Mouse (Mus musculus): ENCODE data around the gene Tnfrsf1b. TPM values are rescaled to one million over a fixed set of nuclear protein-coding genes. Genes with fewer than 3 reads are reported as not detected.
A peak's percentile ranks its signal among the peaks of the same experiment; 100 is the strongest.

The Tnfrsf1b gene
- total RNA-seq (2012; rRNA removed) = 14.9 and 16.7 TPM in 2 replicates
- 10.7 and 11.4 TPM in 2 replicates for total RNA-seq (2014; rRNA removed)
- polyA plus RNA-seq (2012; ENCODE audit: insufficient read length, low read depth) = 18.8 and 21.6 TPM in 2 replicates

DNA sequence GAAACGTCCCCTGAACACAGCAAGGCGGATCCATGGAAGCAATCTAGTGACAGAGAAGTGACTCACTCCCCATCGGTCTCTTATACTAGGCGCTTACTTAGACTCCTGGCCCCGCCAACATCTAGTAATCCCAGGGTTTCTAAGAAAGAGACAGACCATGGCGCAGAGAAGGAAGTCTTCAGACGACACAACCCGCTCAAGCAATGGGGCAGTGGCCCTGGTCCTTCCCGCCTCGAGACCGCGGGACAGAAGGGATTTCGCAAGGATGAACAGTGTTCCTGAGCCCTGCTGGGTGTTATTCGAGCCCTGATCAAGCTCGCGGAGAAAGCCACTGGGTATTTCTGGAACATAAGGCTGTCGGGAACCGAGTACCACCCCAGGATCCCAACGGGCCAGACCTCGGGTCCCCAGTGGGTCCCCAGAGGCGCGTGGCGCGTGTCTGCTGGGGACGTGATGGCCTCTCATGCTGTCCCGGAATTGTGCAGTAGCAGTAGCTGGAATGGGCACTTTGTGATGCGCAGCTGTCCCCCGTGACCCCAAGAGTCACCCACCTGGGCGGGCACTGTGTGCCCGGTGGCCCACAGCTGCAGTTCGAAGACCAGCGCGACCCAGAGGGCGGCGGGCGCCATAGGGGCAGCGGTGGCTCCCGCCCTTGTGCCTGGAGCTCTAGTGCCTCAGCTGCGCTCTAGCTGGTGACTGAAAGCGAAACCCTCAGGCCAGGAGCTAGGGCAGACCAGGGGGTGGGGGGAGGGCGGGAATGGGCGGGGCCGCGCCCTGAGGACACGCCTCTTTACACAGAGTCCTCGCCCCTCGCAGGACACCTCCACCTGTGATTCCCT, at the start of gene Tnfrsf1b:
TSS of gene Tnfrsf1b (minus strand) at position 698 of the 839 bp plus-strand sequence.
- Histone ChIP-seq H3K9me3 (replicated peaks; ENCODE audit: low read length) (no peaks in the 10 kb centered on the region), H3K9ac (ENCODE audit: insufficient read depth, low read depth) (peak within 1 kb of the TSS; percentile 63), H3K4me3 (replicated peaks in 1 of 3; ENCODE audit: low read depth in 2 of 3, low read length in 2 of 3, poor library complexity in 1 of 3) (peak within 1 kb of the TSS; percentile 80 to 86 (median 84)), H3K4me1 (ENCODE audit: control insufficient read depth in 1 of 2, insufficient read depth in 2 of 2) (peaks cover 43 to 78% of the 10 kb centered on the region in 2 experiments), H3K36me3 (replicated peaks in 1 of 2; ENCODE audit: control insufficient read depth in 1 of 2, insufficient read depth in 1 of 2, low read length in 1 of 2) (peaks cover 0 to 15% of the 10 kb centered on the region in 2 experiments), H3K79me2 (replicated peaks; ENCODE audit: control insufficient read depth, extremely low read depth, insufficient read depth, poor library complexity, severe bottlenecking) (peaks cover 11% of the 10 kb centered on the region), H3K4me2 (ENCODE audit: insufficient read depth, low read depth, poor library complexity, severe bottlenecking) (peak within 1 kb of the TSS; percentile 83), H3K27me3 (replicated peaks) (no peaks in the 10 kb centered on the region), H3K27ac (ENCODE audit: insufficient read depth, low read depth) (0 out of 2 replicates have a peak within 1 kb of the TSS, but pooled peaks have one; percentile 34)
- peak; percentile 80 for DNase-seq (ENCODE audit: extremely low read depth)
- dilution Hi-C loops (cut with MboI; ENCODE audit: extremely low pct_ligation_motif_present, extremely low pct_unique_long_range_greater_than_20kb, low sequenced_read_pairs) = no loop called here
- in situ Hi-C loops (cut with MboI; ENCODE audit: low pct_ligation_motif_present, low pct_unique_long_range_greater_than_20kb, low sequenced_read_pairs) = no loop called here
- TF ChIP-seq POLR2A (IDR thresholded peaks at IDR 0.05; ENCODE audit: low read depth, low read length) = peak; percentile 93
- peak; percentile 85 for TF ChIP-seq NELFE (IDR thresholded peaks at IDR 0.05; ENCODE audit: low read depth, low read length)
- no peak; the same call in 1 of the 2 replicates for TF ChIP-seq UBTF (IDR thresholded peaks at IDR 0.05; ENCODE audit: low read depth, low read length)
- TF ChIP-seq USF1 (IDR thresholded peaks at IDR 0.05; ENCODE audit: low read depth, low read length) = no peak
- peak; percentile 55 for TF ChIP-seq ETS1 (conservative IDR thresholded peaks at IDR 0.05; ENCODE audit: low read depth, low read length)
- TF ChIP-seq BHLHE40 (IDR thresholded peaks at IDR 0.05; ENCODE audit: low read depth, low read length) = peak; percentile 69
- no peak for TF ChIP-seq CHD1 (IDR thresholded peaks at IDR 0.05; ENCODE audit: low read depth, low read length)
- TF ChIP-seq E2F4 (IDR thresholded peaks at IDR 0.05; ENCODE audit: insufficient replicate concordance, low read depth, low read length) = peak; percentile 55; the same call in 1 of the 2 replicates
- no peak for TF ChIP-seq RAD21 (IDR thresholded peaks at IDR 0.05; ENCODE audit: low read depth, low read length)
- TF ChIP-seq ZC3H11A (IDR thresholded peaks at IDR 0.05; ENCODE audit: low read depth, low read length) = no peak
- TF ChIP-seq MXI1 (IDR thresholded peaks at IDR 0.05; ENCODE audit: low read depth, low read length) = peak; percentile 75
- peak; percentile 98 for TF ChIP-seq IRF4 (IDR thresholded peaks at IDR 0.05; ENCODE audit: low read depth, low read length)
- TF ChIP-seq ZMIZ1 (IDR thresholded peaks at IDR 0.05; ENCODE audit: low read depth, low read length) = peak; percentile 70
- TF ChIP-seq ZNF384 (IDR thresholded peaks at IDR 0.05; ENCODE audit: low read depth, low read length) = no peak
- TF ChIP-seq CHD2 (IDR thresholded peaks at IDR 0.05; ENCODE audit: low read length) = peak; percentile 71; the same call in 1 of the 2 replicates
- TF ChIP-seq TBP (conservative IDR thresholded peaks at IDR 0.05; ENCODE audit: low read depth, low read length) = peak; percentile 83
- peak; percentile 98 for TF ChIP-seq TCF12 (IDR thresholded peaks at IDR 0.05; ENCODE audit: low read depth, low read length)
- no peak for TF ChIP-seq PAX5 (IDR thresholded peaks at IDR 0.05; ENCODE audit: low read length)
- peak; percentile 13; the same call in 1 of the 2 replicates for TF ChIP-seq SIN3A (IDR thresholded peaks at IDR 0.05; ENCODE audit: low read length)
- no peak for TF ChIP-seq NRF1 (IDR thresholded peaks at IDR 0.05; ENCODE audit: low read depth, low read length)
- 0 out of 2 replicates have a peak, but pooled peaks have one; percentile 34 for TF ChIP-seq KAT2A (IDR thresholded peaks at IDR 0.05; ENCODE audit: insufficient replicate concordance, low read length)
- peak in 1 of 2 experiments; percentile 13; a peak in 1 of 4 replicates for TF ChIP-seq CTCF (conservative IDR thresholded peaks at IDR 0.05 in 1 of 2, IDR thresholded peaks at IDR 0.05 in 1 of 2; ENCODE audit: low read depth in 2 of 2, low read length in 2 of 2)
- TF ChIP-seq GABPA (IDR thresholded peaks at IDR 0.05; ENCODE audit: insufficient replicate concordance, low read depth, low read length) = no peak
- 0 out of 2 replicates have a peak, but pooled peaks have one; percentile 21 for TF ChIP-seq JUND (conservative IDR thresholded peaks at IDR 0.05; ENCODE audit: low read depth, low read length)
- TF ChIP-seq EP300 (IDR thresholded peaks at IDR 0.05; ENCODE audit: low read length) = peak; percentile 55
- no peak for TF ChIP-seq ZKSCAN1 (IDR thresholded peaks at IDR 0.05; ENCODE audit: borderline replicate concordance, low read depth, low read length)
- no peak for TF ChIP-seq RCOR1 (conservative IDR thresholded peaks at IDR 0.05; ENCODE audit: low read depth, low read length)
- TF ChIP-seq POLR2AphosphoS2 (IDR thresholded peaks at IDR 0.05; ENCODE audit: low read depth, low read length) = 0 out of 2 replicates have a peak, but pooled peaks have one; percentile 40
- no peak for TF ChIP-seq JUN (IDR thresholded peaks at IDR 0.05; ENCODE audit: insufficient read depth, low read depth, low read length)
- TF ChIP-seq MAFK (IDR thresholded peaks at IDR 0.05; ENCODE audit: insufficient replicate concordance, low read length) = no peak
- no peak for TF ChIP-seq HCFC1 (IDR thresholded peaks at IDR 0.05; ENCODE audit: low read depth, low read length)
- TF ChIP-seq USF2 (conservative IDR thresholded peaks at IDR 0.05; ENCODE audit: low read depth, low read length) = no peak
- no peak for TF ChIP-seq MYC (IDR thresholded peaks at IDR 0.05; ENCODE audit: low read depth, low read length)
- no peak for TF ChIP-seq ELF1 (IDR thresholded peaks at IDR 0.05; ENCODE audit: low read depth, low read length)
- TF ChIP-seq MEF2A (IDR thresholded peaks at IDR 0.05; ENCODE audit: borderline replicate concordance, low read depth, low read length) = peak; percentile 53; the same call in 1 of the 2 replicates
- peak; percentile 84 for TF ChIP-seq MAZ (IDR thresholded peaks at IDR 0.05; ENCODE audit: low read depth, low read length)
- TF ChIP-seq MAX (IDR thresholded peaks at IDR 0.05; ENCODE audit: low read length) = peak; percentile 23
